Mouse (Mus musculus) liver, postnatal 0 days (tissue): ENCODE measurements around the gene Lrrc29.

ENCODE experiments used
- CTCF ChIP-seq: sonication (generic); IDR thresholded peaks from 2 replicates; pipeline ENCODE4 v1.5.1; 2016; ENCODE audit warnings: antibody characterized with exemption, low read depth
- EP300 ChIP-seq: IDR thresholded peaks from 2 replicates; pipeline ENCODE4 v1.6.1; 2016; ENCODE audit warnings: antibody characterized with exemption, low read depth, mild to moderate bottlenecking

DNA sequence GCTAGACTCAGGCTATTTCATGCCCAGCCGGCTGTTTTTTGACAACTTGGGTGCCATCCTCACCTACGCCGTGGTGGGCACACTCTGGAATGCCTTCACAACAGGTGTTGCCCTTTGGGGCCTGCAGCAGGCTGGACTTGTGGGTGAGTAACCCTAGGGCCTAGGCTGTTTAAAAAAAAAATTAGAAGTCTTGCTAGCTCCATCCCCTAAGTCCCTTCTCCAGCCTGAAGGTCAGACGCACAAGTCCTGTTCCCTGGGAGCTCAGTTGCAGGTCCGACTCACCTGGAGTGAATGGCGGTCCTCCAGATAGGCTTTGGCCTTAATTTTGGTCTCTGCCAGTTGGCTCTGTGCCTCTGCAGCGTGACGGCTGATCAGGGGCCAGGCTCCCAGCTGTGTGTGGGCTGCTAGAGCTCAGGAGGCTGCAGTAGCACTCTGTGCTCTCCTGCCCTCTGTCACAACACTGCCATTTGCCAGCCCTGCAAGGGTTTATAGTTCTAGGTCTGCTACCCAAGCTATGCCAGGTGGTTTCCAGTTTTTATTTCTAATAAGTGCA is 27.6 kb upstream of the Lrrc29 start:
- TF ChIP-seq CTCF (no peak), EP300 (no peak)
